Mouse (Mus musculus): ENCODE results near the gene Cdip1.
"Not testable (repeated sequence)": the region's sequence is repeated elsewhere in the genome, so short reads cannot be mapped to it uniquely, and the experiment has no call there.

The Cdip1 gene

GRCm38 (mm10) chr16:4773289-4773970 lies 16.7 kb downstream of the Cdip1 start:
- DNase-seq (ENCODE audit: low spot score in 2 of 2) = no peak

- no peak for DNase-seq (ENCODE audit: low spot score in 2 of 2)
Measured at GRCm38 (mm10) chr16:4768719-4769118, 21.4 kb downstream of the Cdip1 start.

GRCm38 (mm10) chr16:4767012-4767790 lies 22.9 kb downstream of the Cdip1 start:
- DNase-seq (ENCODE audit: low spot score in 2 of 2) = no peak

- no peak for DNase-seq (ENCODE audit: low spot score in 2 of 2)
Measured at GRCm38 (mm10) chr16:4765852-4766251, 24.2 kb downstream of the Cdip1 start.

GRCm38 (mm10) chr16:4763276-4763675 lies 26.8 kb downstream of the Cdip1 start:
- no peak for DNase-seq (ENCODE audit: low spot score in 2 of 2)

GRCm38 (mm10) chr16:4762437-4762836 lies 27.7 kb downstream of the Cdip1 start:
- no peak for DNase-seq (ENCODE audit: low spot score in 2 of 2)

GRCm38 (mm10) chr16:4756660-4757335 lies 33.3 kb downstream of the Cdip1 start:
- not testable (repeated sequence) for DNase-seq (ENCODE audit: low spot score in 2 of 2)

GRCm38 (mm10) chr16:4754045-4754444 lies 36.0 kb downstream of the Cdip1 start:
- no peak for DNase-seq (ENCODE audit: low spot score in 2 of 2)

GRCm38 (mm10) chr16:4752155-4752554 lies 37.9 kb downstream of the Cdip1 start:
- DNase-seq (ENCODE audit: low spot score in 2 of 2) = no peak

- DNase-seq (ENCODE audit: low spot score in 2 of 2) = no peak
Measured at GRCm38 (mm10) chr16:4742186-4742585, 47.9 kb downstream of the Cdip1 start.

- no peak for DNase-seq (ENCODE audit: low spot score in 2 of 2)
Measured at GRCm38 (mm10) chr16:4739994-4740393, 50.1 kb downstream of the Cdip1 start.

GRCm38 (mm10) chr16:4736262-4736661 lies 53.8 kb downstream of the Cdip1 start:
- no peak for DNase-seq (ENCODE audit: low spot score in 2 of 2)

- no peak for DNase-seq (ENCODE audit: low spot score in 2 of 2)
Measured at GRCm38 (mm10) chr16:4730776-4731358, 59.2 kb downstream of the Cdip1 start.

- DNase-seq (ENCODE audit: low spot score in 2 of 2) = no peak
Measured at GRCm38 (mm10) chr16:4727963-4728362, 62.1 kb downstream of the Cdip1 start.

- no peak for DNase-seq (ENCODE audit: low spot score in 2 of 2)
Measured at GRCm38 (mm10) chr16:4727526-4727925, 62.6 kb downstream of the Cdip1 start.

GRCm38 (mm10) chr16:4726528-4727128 lies 63.5 kb downstream of the Cdip1 start:
- DNase-seq (ENCODE audit: low spot score in 2 of 2) = no peak

- peak; percentile 82 to 85 for DNase-seq (ENCODE audit: low spot score in 2 of 2)
Measured at GRCm38 (mm10) chr16:4725780-4726527, 64.1 kb downstream of the Cdip1 start, which contains the start of gene Hmox2. Hmox2 (plus strand) TSS chr16:4726361.

GRCm38 (mm10) chr16:4725266-4725665 lies 64.8 kb downstream of the Cdip1 start:
- DNase-seq (ENCODE audit: low spot score in 2 of 2) = no peak

- DNase-seq (ENCODE audit: low spot score in 2 of 2) = no peak
Measured at GRCm38 (mm10) chr16:4722915-4723209, 67.2 kb downstream of the Cdip1 start.

GRCm38 (mm10) chr16:4722128-4722914 lies 67.8 kb downstream of the Cdip1 start:
- no peak for DNase-seq (ENCODE audit: low spot score in 2 of 2)
